10 mouse cellular contexts compared by ENCODE assay signal in the genomic region with DNA sequence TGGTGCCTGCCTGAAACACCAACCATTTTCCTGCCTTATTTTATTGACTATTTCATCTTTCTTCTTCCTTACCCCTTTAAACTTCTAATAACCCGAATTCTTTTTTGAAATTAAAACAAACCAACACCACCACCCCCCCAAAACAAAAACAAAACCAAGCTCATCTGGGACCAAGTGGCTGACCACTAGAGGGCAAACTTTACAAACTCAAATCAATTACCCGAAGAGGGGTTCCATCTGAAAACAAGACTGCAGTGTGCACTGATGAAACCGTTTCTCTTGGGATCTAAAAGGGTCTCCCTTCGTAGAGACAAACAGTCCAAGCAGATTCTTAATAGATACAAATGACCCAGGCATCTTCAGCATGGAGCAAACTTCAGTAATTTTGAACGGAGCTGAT. TPM values are rescaled to one million over a fixed set of nuclear protein-coding genes. Genes with fewer than 3 reads are reported as not detected.
DNase-seq lines count a peak whose midpoint lies in the region; ATAC-seq and TF ChIP-seq lines count a peak whose summit lies in the region.
"Had no signal": no experiment of that assay in that cellular context is flagged by ENCODE, and none has a peak within 500 bp of the region (broad histone marks: within the 10 kb centered on the region; RNA-seq: fewer than 3 reads in every experiment).

No protein-coding gene starts in this region.

- H3K27ac ChIP-seq in forebrain, embryonic 14.5 days (ENCODE audit: low read depth, low read length) = no peak overlapping the region
- no peak overlapping the region for H3K27ac ChIP-seq in forebrain, embryonic 12.5 days
- no peak overlapping the region for H3K27ac ChIP-seq in lung, embryonic 14.5 days (ENCODE audit: low read depth)
- H3K27ac ChIP-seq: embryonic facial prominence, embryonic 15.5 days had no signal

- H3K27me3 ChIP-seq in forebrain, embryonic 14.5 days (replicated peaks; ENCODE audit: control insufficient read depth, insufficient read depth, low read length) = no peaks in the 10 kb centered on the region
- no peaks in the 10 kb centered on the region for H3K27me3 ChIP-seq in forebrain, embryonic 12.5 days
- no peaks in the 10 kb centered on the region for H3K27me3 ChIP-seq in lung, embryonic 14.5 days (ENCODE audit: insufficient read depth, low read length)
- H3K27me3 ChIP-seq: embryonic facial prominence, embryonic 15.5 days had no signal

- no peak overlapping the region for H3K4me2 ChIP-seq in forebrain, embryonic 14.5 days (ENCODE audit: low read length)
- H3K4me2 ChIP-seq in forebrain, embryonic 12.5 days = no peak overlapping the region
- H3K4me2 ChIP-seq in lung, embryonic 14.5 days = no peak overlapping the region
- H3K4me2 ChIP-seq: embryonic facial prominence, embryonic 15.5 days had no signal

- no peaks in the 10 kb centered on the region for H3K9me3 ChIP-seq in forebrain, embryonic 14.5 days (replicated peaks; ENCODE audit: control insufficient read depth, low read length)
- H3K9me3 ChIP-seq in forebrain, embryonic 12.5 days = no peaks in the 10 kb centered on the region
- no peaks in the 10 kb centered on the region for H3K9me3 ChIP-seq in lung, embryonic 14.5 days (ENCODE audit: low read depth, low read length)
- H3K9me3 ChIP-seq: embryonic facial prominence, embryonic 15.5 days; megakaryocyte, embryonic 14.5 days had no signal

- H3K36me3 ChIP-seq in forebrain, embryonic 14.5 days (ENCODE audit: control insufficient read depth, insufficient read depth, low read length) = no peaks in the 10 kb centered on the region
- no peaks in the 10 kb centered on the region for H3K36me3 ChIP-seq in forebrain, embryonic 12.5 days (replicated peaks)
- H3K36me3 ChIP-seq in lung, embryonic 14.5 days (ENCODE audit: insufficient read depth) = peaks cover 11% of the 10 kb centered on the region

- WGBS in forebrain, embryonic 14.5 days = 26% methylated on average over 5 of the region's 5 CpGs
- 34% methylated on average over 5 of the region's 5 CpGs for WGBS in forebrain, embryonic 12.5 days
- 20% methylated on average over 5 of the region's 5 CpGs for WGBS in lung, embryonic 14.5 days

- ATAC-seq in forebrain, embryonic 14.5 days = peak; percentile 67
- ATAC-seq in forebrain, embryonic 12.5 days (ENCODE audit: low FRiP score) = no peak
- no peak for ATAC-seq in lung, embryonic 14.5 days (ENCODE audit: insufficient read depth)

- H3K4me3 ChIP-seq in forebrain, embryonic 14.5 days (ENCODE audit: low read depth, low read length) = no peak overlapping the region
- H3K4me3 ChIP-seq in forebrain, embryonic 12.5 days (replicated peaks) = no peak overlapping the region
- no peak overlapping the region for H3K4me3 ChIP-seq in lung, embryonic 14.5 days (ENCODE audit: low read depth, low read length)
- H3K4me3 ChIP-seq: embryonic facial prominence, embryonic 15.5 days; megakaryocyte, embryonic 14.5 days had no signal

- peak; percentile 74 for DNase-seq in forebrain, embryonic 14.5 days (ENCODE audit: low spot score)
- DNase-seq in lung, embryonic 14.5 days = peak; percentile 72
- no peak for DNase-seq in lung, postnatal 14 days
- peak; percentile 82 for DNase-seq in brain, adult 2 months (ENCODE audit: low read depth, low spot score)
- peak; percentile 35 for DNase-seq in mesoderm, embryonic 11.5 days (ENCODE audit: low read depth, low spot score)
- DNase-seq in right cerebral cortex, postnatal 4 days = no peak
- DNase-seq in urinary bladder, postnatal 10 days (ENCODE audit: low spot score) = no peak

- no peak overlapping the region; the same call in 1 of the 2 replicates for H3K9ac ChIP-seq in forebrain, embryonic 14.5 days (ENCODE audit: low read length)
- no peak overlapping the region for H3K9ac ChIP-seq in forebrain, embryonic 12.5 days
- H3K9ac ChIP-seq in lung, embryonic 14.5 days = no peak overlapping the region
- H3K9ac ChIP-seq: embryonic facial prominence, embryonic 15.5 days had no signal

- peak; percentile 69 for TF ChIP-seq CTCF in lung, embryonic 14.5 days (IDR thresholded peaks at IDR 0.05; ENCODE audit: low read depth)

- no peaks in the 10 kb centered on the region for H3K4me1 ChIP-seq in forebrain, embryonic 14.5 days (ENCODE audit: control insufficient read depth, insufficient read depth, low read length)
- peaks cover 4% of the 10 kb centered on the region for H3K4me1 ChIP-seq in forebrain, embryonic 12.5 days
- peaks cover 5% of the 10 kb centered on the region; the same call in 1 of the 2 replicates for H3K4me1 ChIP-seq in lung, embryonic 14.5 days (ENCODE audit: insufficient read depth)

RNA-seq across cellular contexts. Expression of a gene that starts 49.3 kb away (rescaled TPM):
- polyA plus RNA-seq in forebrain, embryonic 14.5 days (2014; fragmentation: Nextera tagmentation; extraction: Ambion mirVana) = 9.6 and 12.3 TPM in 2 replicates
- 5.9 and 7.5 TPM in 2 replicates for polyA plus RNA-seq in forebrain, embryonic 12.5 days (2016; fragmentation: Nextera tagmentation; extraction: Ambion mirVana)
- 13.6 and 14.3 TPM in 2 replicates for polyA plus RNA-seq in lung, embryonic 14.5 days (2014; fragmentation: Nextera tagmentation; extraction: Ambion mirVana)

Comparison
In these comparisons a context has a peak if more than half of its experiments do, and no peak if none do; other contexts are left out.
1. DNase-seq: peak in forebrain, embryonic 14.5 days (single experiment), lung, embryonic 14.5 days (single experiment), brain, adult 2 months (single experiment) and mesoderm, embryonic 11.5 days (single experiment); none in lung, postnatal 14 days (single experiment), right cerebral cortex, postnatal 4 days (single experiment) and urinary bladder, postnatal 10 days (single experiment).